Mouse (Mus musculus): Measurements from ENCODE around the gene Bcl2a1d. TPM values are rescaled to one million over a fixed set of nuclear protein-coding genes. Genes with fewer than 3 reads are reported as not detected.
"Not testable (repeated sequence)": the region's sequence is repeated elsewhere in the genome, so short reads cannot be mapped to it uniquely, and the experiment has no call there.

The Bcl2a1d gene
- not detected in 2 replicates for polyA plus RNA-seq (2016; fragmentation: Nextera tagmentation; extraction: Ambion mirVana)

- ATAC-seq (ENCODE audit: low FRiP score); H3K4me1 ChIP-seq; H3K9ac ChIP-seq; H3K36me3 ChIP-seq; H3K9me3 ChIP-seq (replicated peaks); H3K27ac ChIP-seq; H3K27me3 ChIP-seq; H3K4me3 ChIP-seq; H3K4me2 ChIP-seq (replicated peaks): not testable (repeated sequence)
- 90% methylated on average over 5 of the region's 5 CpGs for WGBS
These were observed at the start of gene Bcl2a1d for GRCm38 (mm10) chr9:88731728-88732127. Gene Bcl2a1d (minus strand): TSS chr9:88731914.

GRCm38 (mm10) chr9:88770239-88770638, 38.5 kb upstream of the Bcl2a1d start:
- not testable (repeated sequence) for H3K9me3 ChIP-seq (replicated peaks); H3K9ac ChIP-seq; H3K27me3 ChIP-seq; H3K27ac ChIP-seq; H3K36me3 ChIP-seq; H3K4me1 ChIP-seq; ATAC-seq (ENCODE audit: low FRiP score); H3K4me2 ChIP-seq (replicated peaks); H3K4me3 ChIP-seq
- WGBS, result 99% methylated on average over 3 of the region's 6 CpGs

GRCm38 (mm10) chr9:88769470-88769869, 37.8 kb upstream of the Bcl2a1d start:
- not testable (repeated sequence) for H3K27ac ChIP-seq; H3K27me3 ChIP-seq; H3K4me2 ChIP-seq (replicated peaks); H3K4me1 ChIP-seq; H3K36me3 ChIP-seq; H3K4me3 ChIP-seq; H3K9ac ChIP-seq; H3K9me3 ChIP-seq (replicated peaks); ATAC-seq (ENCODE audit: low FRiP score)
- 90% methylated on average over 5 of the region's 5 CpGs for WGBS

GRCm38 (mm10) chr9:88746687-88747086, 15.0 kb upstream of the Bcl2a1d start:
- H3K27ac ChIP-seq; H3K4me3 ChIP-seq; H3K36me3 ChIP-seq; ATAC-seq (ENCODE audit: low FRiP score); H3K9ac ChIP-seq; H3K4me2 ChIP-seq (replicated peaks); H3K4me1 ChIP-seq; H3K27me3 ChIP-seq; H3K9me3 ChIP-seq (replicated peaks): not testable (repeated sequence)
- 40% methylated on average over 1 of the region's 2 CpGs for WGBS

- not testable (repeated sequence) for H3K9me3 ChIP-seq (replicated peaks); H3K4me2 ChIP-seq (replicated peaks); H3K27ac ChIP-seq; H3K4me3 ChIP-seq; H3K27me3 ChIP-seq; ATAC-seq (ENCODE audit: low FRiP score); H3K9ac ChIP-seq; H3K36me3 ChIP-seq; H3K4me1 ChIP-seq
- 93% methylated on average over 1 of the region's 2 CpGs for WGBS
These were observed 14.3 kb upstream of the Bcl2a1d start for GRCm38 (mm10) chr9:88746046-88746445.

- H3K4me1 ChIP-seq; H3K4me2 ChIP-seq (replicated peaks); H3K27ac ChIP-seq; H3K9ac ChIP-seq; H3K4me3 ChIP-seq; H3K27me3 ChIP-seq; ATAC-seq (ENCODE audit: low FRiP score); H3K9me3 ChIP-seq (replicated peaks); H3K36me3 ChIP-seq: not testable (repeated sequence)
These were observed 3.6 kb upstream of the Bcl2a1d start for GRCm38 (mm10) chr9:88735289-88735688.

GRCm38 (mm10) chr9:88733182-88733581, 1.5 kb upstream of the Bcl2a1d start:
- 80% methylated on average over 1 of the region's 1 CpGs for whole genome bisulfite sequencing
- not testable (repeated sequence) for H3K36me3 ChIP-seq; H3K4me1 ChIP-seq; H3K9me3 ChIP-seq (replicated peaks); H3K9ac ChIP-seq; ATAC-seq (ENCODE audit: low FRiP score); H3K4me2 ChIP-seq (replicated peaks); H3K4me3 ChIP-seq; H3K27me3 ChIP-seq; H3K27ac ChIP-seq

- H3K36me3 ChIP-seq; H3K27ac ChIP-seq; H3K4me3 ChIP-seq; H3K4me2 ChIP-seq (replicated peaks); H3K27me3 ChIP-seq; H3K9ac ChIP-seq; H3K9me3 ChIP-seq (replicated peaks); ATAC-seq (ENCODE audit: low FRiP score); H3K4me1 ChIP-seq: not testable (repeated sequence)
- 76% methylated on average over 3 of the region's 3 CpGs for WGBS
These were observed 620 bp upstream of the Bcl2a1d start for GRCm38 (mm10) chr9:88732334-88732733.

- H3K4me1 ChIP-seq; H3K4me2 ChIP-seq (replicated peaks); H3K9ac ChIP-seq; H3K4me3 ChIP-seq; H3K27ac ChIP-seq; H3K27me3 ChIP-seq; H3K36me3 ChIP-seq; ATAC-seq (ENCODE audit: low FRiP score); H3K9me3 ChIP-seq (replicated peaks): not testable (repeated sequence)
These were observed 3.4 kb downstream of the Bcl2a1d start for GRCm38 (mm10) chr9:88728311-88728710.

GRCm38 (mm10) chr9:88721628-88722027, 10.1 kb downstream of the Bcl2a1d start:
- not testable (repeated sequence) for H3K4me3 ChIP-seq; H3K9ac ChIP-seq; H3K4me2 ChIP-seq (replicated peaks); H3K27ac ChIP-seq; H3K27me3 ChIP-seq; H3K36me3 ChIP-seq; H3K4me1 ChIP-seq; H3K9me3 ChIP-seq (replicated peaks); ATAC-seq (ENCODE audit: low FRiP score)

- H3K36me3 ChIP-seq; H3K27me3 ChIP-seq; H3K9me3 ChIP-seq (replicated peaks); H3K4me1 ChIP-seq: not testable (repeated sequence)
- peak; percentile 62 for ATAC-seq (ENCODE audit: low FRiP score)
- 24% methylated on average over 11 of the region's 12 CpGs for WGBS
- H3K4me3 ChIP-seq, result peak within 1 kb of the TSS; percentile 28
- 0 out of 2 replicates have a peak within 1 kb of the TSS, but pooled peaks have one; percentile 38 for H3K9ac ChIP-seq
- H3K4me2 ChIP-seq (replicated peaks), result peak within 1 kb of the TSS; percentile 46
- H3K27ac ChIP-seq, result peak within 1 kb of the TSS; percentile 73
These were observed 11.7 kb downstream of the Bcl2a1d start, which contains the start of gene Mthfsl for GRCm38 (mm10) chr9:88719989-88720537. Gene Mthfsl (minus strand): TSS chr9:88720296.

GRCm38 (mm10) chr9:88719073-88719921, 12.4 kb downstream of the Bcl2a1d start:
- Histone ChIP-seq H3K4me3 (peak overlapping the region; percentile 28), H3K27ac (peak overlapping the region; percentile 73), H3K4me2 (replicated peaks) (peak overlapping the region; percentile 46)
- H3K27me3 ChIP-seq; H3K4me1 ChIP-seq; H3K9ac ChIP-seq; H3K9me3 ChIP-seq (replicated peaks); H3K36me3 ChIP-seq: not testable (repeated sequence)
- WGBS, result 8% methylated on average over 16 of the region's 46 CpGs
- peak; percentile 95 for ATAC-seq (ENCODE audit: low FRiP score)

GRCm38 (mm10) chr9:88718593-88718992, 13.1 kb downstream of the Bcl2a1d start:
- H3K4me3 ChIP-seq; H3K27ac ChIP-seq; H3K36me3 ChIP-seq; H3K27me3 ChIP-seq; H3K4me1 ChIP-seq; ATAC-seq (ENCODE audit: low FRiP score); H3K9me3 ChIP-seq (replicated peaks); H3K9ac ChIP-seq: not testable (repeated sequence)
- 66% methylated on average over 5 of the region's 5 CpGs for WGBS
- peak overlapping the region; percentile 46 for H3K4me2 ChIP-seq (replicated peaks)

Measured in hindbrain, embryonic 12.5 days (tissue).